Mouse (Mus musculus) B cell, adult 2 months (primary cell): ENCODE data around the gene Gdpd2.

Source experiments
- DNase-seq, 2 experiments: peaks; one replicate each; pipeline ENCODE4 v3.0.0; 2022

The Gdpd2 gene

GRCm38 (mm10) chrX:100729665-100730188 is at the start of gene Gdpd2:
Gene Gdpd2 (plus strand): TSS chrX:100729873.
- no peak for DNase-seq

- DNase-seq, result no peak
Observed at GRCm38 (mm10) chrX:100686527-100686926, 43.1 kb upstream of the Gdpd2 start.

- no peak for DNase-seq
Observed at GRCm38 (mm10) chrX:100687360-100688032, 42.2 kb upstream of the Gdpd2 start.

- DNase-seq, result no peak
Observed at GRCm38 (mm10) chrX:100688033-100688370, 41.7 kb upstream of the Gdpd2 start.

DNA sequence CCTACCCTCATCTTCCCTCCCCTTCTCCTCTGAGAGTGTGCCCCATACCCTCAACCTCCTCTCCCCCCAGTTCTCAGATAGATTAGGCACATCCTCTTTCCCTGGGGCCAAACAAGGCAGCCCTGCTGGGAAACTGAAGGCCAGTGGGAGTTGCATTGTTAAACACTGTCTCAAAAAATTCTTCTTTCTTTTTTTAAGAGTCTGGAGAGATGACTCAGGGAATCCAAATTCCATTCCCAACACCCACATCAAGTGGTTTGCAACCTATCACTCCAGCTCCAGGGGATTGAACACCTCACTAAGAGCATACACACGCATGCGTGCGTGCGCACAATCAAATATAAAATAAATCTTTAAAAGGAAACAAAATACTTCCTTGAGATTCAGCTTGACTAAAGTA is 32.9 kb upstream of the Gdpd2 start:
- no peak for DNase-seq

- no peak for DNase-seq
Observed at GRCm38 (mm10) chrX:100708032-100708431, 21.6 kb upstream of the Gdpd2 start.

- DNase-seq, result no peak
Observed at GRCm38 (mm10) chrX:100716173-100716572, 13.5 kb upstream of the Gdpd2 start.

DNA sequence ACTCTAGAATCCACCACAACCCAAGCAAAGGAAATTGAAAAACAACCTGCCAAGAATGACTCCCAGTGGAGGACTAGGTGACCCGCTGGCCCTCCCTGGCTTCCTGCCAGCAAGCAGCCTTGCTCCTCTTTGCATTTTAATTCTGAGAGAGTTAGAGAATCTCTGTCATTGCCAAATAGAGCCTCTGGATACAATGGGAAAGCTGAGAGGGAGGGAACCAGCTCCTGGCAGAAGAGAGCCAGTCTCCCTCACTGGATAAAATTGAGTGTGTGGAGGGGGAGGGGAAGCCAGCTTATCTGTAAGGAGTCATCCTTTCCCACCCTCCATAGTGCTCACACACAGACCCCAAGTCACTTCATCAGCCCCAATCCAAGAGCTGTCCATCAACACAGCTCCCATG is 726 bp upstream of the Gdpd2 start:
- DNase-seq, result no peak

DNA sequence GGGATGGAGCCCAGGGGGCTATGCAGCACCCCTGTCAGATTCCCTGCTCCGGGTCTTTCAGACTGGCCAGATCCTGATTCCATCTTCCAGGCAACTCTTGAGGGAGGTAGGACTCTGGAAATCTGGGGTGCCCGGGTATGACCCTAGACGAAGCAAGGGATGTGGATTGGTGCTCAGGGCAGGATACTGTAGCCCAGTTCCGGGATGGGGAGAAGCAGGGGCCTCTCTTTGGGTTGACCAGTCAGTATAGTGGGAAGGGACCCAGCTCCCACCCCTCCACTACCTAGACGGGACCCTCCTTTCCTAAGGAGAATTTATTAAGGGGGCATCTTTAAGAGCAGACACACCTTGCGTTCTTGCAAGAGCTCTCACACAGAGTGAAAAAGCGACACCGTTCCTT is 593 bp downstream of the Gdpd2 start:
- DNase-seq, result no peak

- no peak for DNase-seq
Observed at GRCm38 (mm10) chrX:100734359-100734758, 4.7 kb downstream of the Gdpd2 start.

DNA sequence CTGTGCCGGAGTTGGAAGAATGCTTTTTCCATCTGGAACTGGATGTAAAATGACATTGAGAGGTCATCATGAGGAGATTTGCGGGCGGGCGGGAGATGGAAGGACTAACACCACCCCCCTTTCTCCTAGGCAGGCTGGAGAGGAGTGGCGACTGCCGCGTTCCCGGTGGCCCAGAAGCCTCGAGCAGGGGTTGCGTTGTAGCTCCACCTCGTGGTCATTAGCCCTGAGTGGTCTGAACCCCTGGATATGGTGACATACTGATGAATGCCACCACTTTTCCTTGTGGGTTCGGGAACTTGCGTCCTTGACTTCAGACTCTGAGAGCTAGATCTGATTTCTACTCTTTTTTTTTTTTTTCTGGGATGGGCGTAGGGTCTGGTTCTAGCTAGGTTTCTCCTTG is 9.2 kb downstream of the Gdpd2 start:
- DNase-seq, result peak; percentile 28 to 46

DNA sequence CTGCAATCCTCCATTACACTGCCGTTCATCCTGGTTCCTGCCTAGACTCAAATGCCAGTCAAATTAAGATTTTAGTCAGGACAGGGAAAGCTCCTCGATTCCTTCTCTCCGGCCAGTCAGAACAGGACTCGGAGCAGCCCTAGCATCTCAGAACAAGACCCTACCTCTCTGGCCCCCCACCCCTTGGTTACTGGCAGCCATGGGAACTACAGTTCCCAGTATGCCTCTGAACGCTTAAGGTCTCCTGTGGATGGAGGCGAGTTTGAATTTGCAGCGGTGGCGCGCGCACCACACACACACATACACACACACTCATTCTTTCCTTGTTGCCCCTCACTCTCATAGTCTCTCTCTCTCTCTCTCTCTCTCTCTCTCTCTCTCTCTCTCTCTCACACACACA is 9.8 kb downstream of the Gdpd2 start:
- no peak for DNase-seq

DNA sequence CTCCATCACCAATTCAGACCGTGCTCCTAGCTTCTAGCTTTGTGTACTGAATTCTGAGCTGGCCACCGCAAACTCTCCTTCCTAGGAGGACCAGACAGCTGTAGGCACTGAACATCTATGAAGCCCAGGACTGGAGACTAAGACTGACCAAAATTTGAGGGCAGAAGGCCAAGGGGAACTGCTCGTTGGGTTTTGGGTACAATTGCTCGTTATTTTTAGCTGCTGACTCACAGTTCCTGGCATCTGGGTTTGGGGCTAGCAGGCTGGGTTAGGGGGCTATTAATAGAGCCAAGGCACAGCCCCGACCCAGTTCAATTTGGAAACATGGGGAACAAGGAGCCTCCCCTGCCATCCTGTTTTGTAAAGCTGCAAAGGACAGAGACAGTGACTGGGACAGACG is 11.1 kb downstream of the Gdpd2 start:
- no peak for DNase-seq

DNA sequence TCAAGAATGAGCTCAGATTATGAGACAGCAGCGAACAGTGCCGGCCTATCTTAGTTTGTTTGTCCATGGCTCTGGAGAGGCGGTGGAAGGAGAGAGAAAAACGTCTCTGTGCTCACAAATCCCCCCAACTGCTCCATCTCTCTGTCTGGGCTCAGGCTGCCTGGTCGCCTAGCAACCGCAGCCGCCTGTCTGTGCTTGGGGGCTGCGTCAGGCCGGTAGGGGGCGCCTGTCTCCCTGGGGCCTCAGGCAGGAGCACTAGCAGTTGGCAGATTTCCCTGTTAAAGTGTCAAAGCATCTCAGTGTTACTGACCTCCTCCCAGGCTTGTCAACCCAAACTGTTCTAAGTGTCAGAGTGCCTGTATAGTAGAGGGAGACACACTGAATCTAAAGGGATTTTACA is 12.3 kb downstream of the Gdpd2 start:
- DNase-seq, result peak; percentile 46 to 55

DNA sequence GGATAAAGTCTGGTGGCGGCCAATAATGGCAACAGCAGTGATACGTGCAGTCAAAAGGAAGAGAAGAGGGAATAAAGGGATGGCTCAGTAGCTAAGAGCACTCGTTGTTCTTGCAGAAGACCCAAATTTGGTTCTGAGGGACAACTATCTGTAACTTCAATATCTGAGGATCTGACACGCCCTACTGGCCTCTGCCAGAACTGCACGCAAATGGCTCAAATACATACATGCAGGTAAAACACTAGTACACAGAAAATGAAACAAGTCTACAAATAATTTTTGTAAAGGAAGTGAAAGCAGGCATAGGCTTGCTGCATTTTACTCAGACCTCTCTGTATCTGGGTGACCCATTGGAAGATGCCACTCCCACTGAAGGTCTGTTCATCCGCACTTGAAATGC is 36.2 kb downstream of the Gdpd2 start:
- peak; percentile 41 to 44 for DNase-seq

GRCm38 (mm10) chrX:100767181-100767884 is 37.7 kb downstream of the Gdpd2 start, which contains the start of gene Dlg3:
Gene Dlg3 (plus strand): TSS chrX:100767722.
- DNase-seq, result peak; percentile 23 to 29

- DNase-seq, result no peak
Observed at GRCm38 (mm10) chrX:100767885-100768626, 38.4 kb downstream of the Gdpd2 start.

- DNase-seq, result no peak
Observed at GRCm38 (mm10) chrX:100769281-100769680, 39.6 kb downstream of the Gdpd2 start.

DNA sequence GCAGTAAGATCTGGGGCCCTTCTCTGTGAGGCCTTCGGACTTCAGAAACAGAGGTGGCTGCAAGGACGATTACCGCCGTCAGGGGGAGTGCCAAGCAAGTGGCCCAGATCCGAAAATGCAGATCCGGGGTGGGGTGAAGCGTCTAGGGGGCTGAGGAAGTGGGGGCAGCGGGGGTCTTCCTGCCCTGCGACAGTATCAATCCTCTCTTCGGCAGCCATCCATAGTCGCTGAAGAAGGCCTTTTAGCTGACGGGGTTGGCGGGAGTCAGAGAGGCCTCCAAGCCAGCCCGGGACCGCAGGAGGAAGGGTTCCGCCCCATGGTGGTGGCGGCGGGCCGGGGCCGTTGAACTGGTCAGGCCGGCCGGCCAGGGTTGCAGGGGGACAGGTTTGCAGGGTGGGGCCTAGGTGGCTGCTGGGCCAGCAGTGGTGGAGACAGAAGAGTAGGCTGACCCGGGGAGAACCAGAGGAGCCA is 44.7 kb downstream of the Gdpd2 start:
- peak; percentile 71 to 73 for DNase-seq

DNA sequence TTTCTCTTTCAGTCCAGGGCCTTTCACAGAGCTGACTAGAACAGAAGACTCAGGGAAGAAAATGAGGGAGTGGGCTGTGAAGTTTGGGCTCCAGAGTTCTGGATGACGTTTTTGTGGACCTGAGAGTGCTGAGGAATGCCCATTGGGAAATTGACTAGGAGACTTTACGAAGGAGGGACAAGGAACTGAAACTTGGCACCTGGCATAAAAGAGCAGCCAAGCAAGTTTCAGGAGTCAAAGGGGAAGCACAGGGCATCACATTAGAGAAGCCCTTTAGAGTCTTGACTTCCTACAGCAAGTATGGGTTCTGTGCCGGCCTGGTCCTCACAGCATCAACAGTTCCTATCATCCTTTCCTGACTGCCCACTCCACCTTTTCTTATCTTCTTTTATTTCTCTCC is 45.7 kb downstream of the Gdpd2 start:
- no peak for DNase-seq

- peak; percentile 42 to 47 for DNase-seq
Observed at GRCm38 (mm10) chrX:100776494-100776893, 46.8 kb downstream of the Gdpd2 start.

GRCm38 (mm10) chrX:100776985-100777654 is 47.4 kb downstream of the Gdpd2 start:
- DNase-seq, result peak; percentile 51 to 56

GRCm38 (mm10) chrX:100777655-100778234 is 48.1 kb downstream of the Gdpd2 start:
- DNase-seq, result no peak
